In the genomic region with DNA sequence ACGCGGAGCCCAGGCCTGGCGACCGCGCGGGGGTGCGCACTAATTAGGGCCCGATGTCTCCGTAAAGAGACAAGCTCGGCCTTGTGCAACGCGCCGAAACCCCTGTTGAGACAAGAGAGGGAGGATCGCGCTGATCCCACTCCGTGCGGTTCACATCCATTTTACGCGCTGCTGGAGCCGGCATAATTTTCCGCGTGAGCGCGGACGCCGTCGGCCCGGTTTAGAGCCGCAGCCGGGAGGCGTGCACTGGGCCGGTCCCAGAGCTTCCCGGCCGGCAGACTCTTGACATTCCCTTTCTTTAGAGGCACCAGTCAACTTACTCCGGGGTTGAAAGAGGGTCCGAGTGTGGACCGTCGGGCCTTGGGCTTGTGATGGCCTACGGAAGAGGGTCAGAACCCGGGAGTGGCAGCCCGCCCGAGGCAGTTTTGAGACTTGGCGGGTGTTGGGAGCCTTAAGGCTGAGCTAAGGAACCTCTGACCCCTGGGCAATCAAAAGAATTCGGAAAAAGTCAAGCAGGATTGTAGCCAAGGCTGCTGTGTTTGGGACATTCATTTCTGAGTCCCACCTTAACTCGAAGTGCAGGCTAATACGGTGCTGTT, we compare ENCODE assay signal across 8 mouse cellular contexts. TPM values are rescaled to one million over a fixed set of nuclear protein-coding genes. Genes with fewer than 3 reads are reported as not detected.
DNase-seq lines count a peak whose midpoint lies in the region; ATAC-seq and TF ChIP-seq lines count a peak whose summit lies in the region.

No protein-coding gene starts in this region.

- 7% methylated on average over 46 of the region's 46 CpGs for WGBS in cerebellum, adult 2 months
- WGBS in forebrain, embryonic 10.5 days: under 1% methylated on average over 46 of the region's 46 CpGs
- WGBS in limb, embryonic 15.5 days: under 1% methylated on average over 46 of the region's 46 CpGs
- WGBS in stomach, embryonic 15.5 days: 1% methylated on average over 46 of the region's 46 CpGs

- H3K4me3 ChIP-seq in cerebellum, adult 2 months (replicated peaks; ENCODE audit: insufficient read depth, low read depth, low read length): peak overlapping the region; percentile 72
- H3K4me3 ChIP-seq in forebrain, embryonic 10.5 days: peak overlapping the region; percentile 89
- H3K4me3 ChIP-seq in limb, embryonic 15.5 days: peak overlapping the region; percentile 68
- H3K4me3 ChIP-seq in stomach, embryonic 15.5 days (replicated peaks): peak overlapping the region; percentile 54

- peak; percentile 30 for ATAC-seq in limb, embryonic 15.5 days (ENCODE audit: insufficient number of reproducible peaks, low FRiP score, low TSS enrichment, low read depth)
- peak; percentile 25 for ATAC-seq in stomach, embryonic 15.5 days (ENCODE audit: insufficient read depth, low FRiP score, low read depth)

- peak overlapping the region; percentile 56 for H3K9ac ChIP-seq in limb, embryonic 15.5 days
- H3K9ac ChIP-seq in stomach, embryonic 15.5 days: peak overlapping the region; percentile 32; the same call in 1 of the 2 replicates

- no peaks in the 10 kb centered on the region for H3K27me3 ChIP-seq in cerebellum, adult 2 months (ENCODE audit: control insufficient read depth, insufficient read depth, low read length)
- peaks cover 33% of the 10 kb centered on the region for H3K27me3 ChIP-seq in forebrain, embryonic 10.5 days (ENCODE audit: poor library complexity, severe bottlenecking)
- no peaks in the 10 kb centered on the region for H3K27me3 ChIP-seq in limb, embryonic 15.5 days
- H3K27me3 ChIP-seq in stomach, embryonic 15.5 days (replicated peaks): 0 out of 2 replicates have a peak, but pooled peaks cover 5% of the 10 kb centered on the region

- TF ChIP-seq POLR2A in cerebellum, adult 2 months (IDR thresholded peaks at IDR 0.05; ENCODE audit: borderline replicate concordance, insufficient read depth, low read length): no peak

- no peak for TF ChIP-seq CTCF in cerebellum, adult 2 months (IDR thresholded peaks at IDR 0.05; ENCODE audit: borderline replicate concordance, insufficient read depth, low read depth, low read length)

- H3K9me3 ChIP-seq in forebrain, embryonic 10.5 days: no peaks in the 10 kb centered on the region
- no peaks in the 10 kb centered on the region for H3K9me3 ChIP-seq in limb, embryonic 15.5 days
- no peaks in the 10 kb centered on the region for H3K9me3 ChIP-seq in stomach, embryonic 15.5 days

- peak overlapping the region; percentile 89 for H3K27ac ChIP-seq in cerebellum, adult 2 months (ENCODE audit: insufficient read depth, low read length)
- H3K27ac ChIP-seq in forebrain, embryonic 10.5 days: peak overlapping the region; percentile 99
- H3K27ac ChIP-seq in limb, embryonic 15.5 days: peak overlapping the region; percentile 96
- peak overlapping the region; percentile 83 for H3K27ac ChIP-seq in stomach, embryonic 15.5 days

- no peaks in the 10 kb centered on the region for H3K4me1 ChIP-seq in cerebellum, adult 2 months (ENCODE audit: control insufficient read depth, insufficient read depth, low read length)
- peaks cover 48% of the 10 kb centered on the region for H3K4me1 ChIP-seq in forebrain, embryonic 10.5 days
- peaks cover 21% of the 10 kb centered on the region for H3K4me1 ChIP-seq in limb, embryonic 15.5 days
- peaks cover 9% of the 10 kb centered on the region; the same call in 1 of the 2 replicates for H3K4me1 ChIP-seq in stomach, embryonic 15.5 days

- peaks cover 2% of the 10 kb centered on the region for H3K36me3 ChIP-seq in forebrain, embryonic 10.5 days (replicated peaks)
- no peaks in the 10 kb centered on the region for H3K36me3 ChIP-seq in limb, embryonic 15.5 days
- no peaks in the 10 kb centered on the region for H3K36me3 ChIP-seq in stomach, embryonic 15.5 days

- peak overlapping the region; percentile 69 for H3K4me2 ChIP-seq in limb, embryonic 15.5 days
- H3K4me2 ChIP-seq in stomach, embryonic 15.5 days: peak overlapping the region; percentile 70

- DNase-seq in cerebellum, adult 2 months: no peak
- DNase-seq in cerebellum, adult 11-12 months: no peak
- peak; percentile 1 for DNase-seq in 3134 (ENCODE audit: extremely low read depth, insufficient read length, low spot score)
- DNase-seq in forebrain, embryonic 10.5 days (ENCODE audit: extremely low spot score, low spot score): no peak
- no peak for DNase-seq in B cell, adult 2 months
- no peak for DNase-seq in frontal cortex, postnatal 14 days (ENCODE audit: low spot score in 2 of 2)

RNA-seq across cellular contexts. Expression of gene Tle4, which starts 0.9 kb away (rescaled TPM):
- 16.1 and 16.3 TPM in 2 replicates for polyA plus RNA-seq in cerebellum, adult 2 months (2012; rRNA removed)
- polyA plus RNA-seq in forebrain, embryonic 10.5 days (2016; fragmentation: Nextera tagmentation; extraction: Ambion mirVana): 24.1 and 24.5 TPM in 2 replicates
- 12.4 and 14.6 TPM in 2 replicates for polyA plus RNA-seq in limb, embryonic 15.5 days (2015; fragmentation: Nextera tagmentation; extraction: Ambion mirVana)
- 16.7 and 17.1 TPM in 2 replicates for polyA plus RNA-seq in stomach, embryonic 15.5 days (2015; fragmentation: Nextera tagmentation; extraction: Ambion mirVana)
